Mouse (Mus musculus) erythroblast, embryonic 14.5 days (primary cell): ENCODE data around the gene C4bp. TPM values are rescaled to one million over a fixed set of nuclear protein-coding genes. Genes with fewer than 3 reads are reported as not detected.

Experiments
- H3K27me3 ChIP-seq: 2 replicates; pipeline ENCODE4 v1.6.1; 2012; ENCODE audit warnings: inconsistent platforms; ENCODE audit not compliant: control insufficient read depth
- H3K36me3 ChIP-seq: 2 replicates; pipeline ENCODE4 v1.6.1; 2012; ENCODE audit warnings: mild to moderate bottlenecking, inconsistent platforms; ENCODE audit not compliant: control insufficient read depth
- H3K4me1 ChIP-seq: 2 replicates; pipeline ENCODE4 v1.6.1; 2012; ENCODE audit warnings: inconsistent platforms; ENCODE audit not compliant: control insufficient read depth
- H3K4me3 ChIP-seq: replicated peaks from 2 replicates; pipeline ENCODE3; 2012; ENCODE audit warnings: moderate library complexity, mild to moderate bottlenecking, inconsistent platforms
- H3K9me3 ChIP-seq: 2 replicates; pipeline ENCODE4 v1.6.1; 2012; ENCODE audit warnings: low read length, inconsistent platforms, mixed read lengths; ENCODE audit not compliant: control insufficient read depth
- GATA1 ChIP-seq: IDR thresholded peaks from 2 replicates; pipeline ENCODE4 v1.6.1; 2012; ENCODE audit warnings: low read length, inconsistent platforms, mixed read lengths
- TAL1 ChIP-seq: IDR thresholded peaks from 3 replicates; pipeline ENCODE4 v1.6.1; 2012; ENCODE audit warnings: low read length, inconsistent platforms, mixed read lengths
- polyA plus RNA-seq: library from polyadenylated mRNA; stranded (reverse); fragments of >175 nt; gene quantifications from 2 replicates; pipeline ENCODE4 v1.2.3, GENCODE M21; 2012

The C4bp gene
- polyA plus RNA-seq = not detected in 2 replicates

DNA sequence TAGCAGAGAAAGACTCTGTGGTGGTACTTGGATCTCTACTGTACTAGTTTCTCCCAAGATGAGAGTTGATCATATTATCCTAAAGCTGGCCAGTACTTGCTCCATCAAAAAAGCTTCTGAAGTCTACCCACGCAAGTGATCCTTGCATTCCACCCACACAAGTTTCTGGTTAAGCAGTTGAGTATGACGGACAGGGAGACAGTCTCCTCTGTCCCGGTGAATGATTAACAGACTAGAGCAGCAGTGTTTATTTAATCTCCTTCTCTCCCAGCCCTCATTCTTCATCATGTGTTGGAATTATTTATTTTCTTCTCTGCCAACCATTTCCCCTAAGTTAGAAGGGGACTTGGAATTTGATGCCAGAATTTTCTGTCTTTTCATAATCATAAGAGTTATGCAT lies at the start of gene C4bp:
Gene C4bp (minus strand): TSS at position 179 of the 400 bp plus-strand sequence.
- H3K4me3 ChIP-seq = no peak within 1 kb of the TSS
- H3K4me1 ChIP-seq = no peaks in the 10 kb centered on the region
- H3K36me3 ChIP-seq = no peaks in the 10 kb centered on the region
- TF ChIP-seq TAL1 = no peak
- no peak for TF ChIP-seq GATA1
- H3K9me3 ChIP-seq = no peaks in the 10 kb centered on the region
- H3K27me3 ChIP-seq = no peaks in the 10 kb centered on the region

DNA sequence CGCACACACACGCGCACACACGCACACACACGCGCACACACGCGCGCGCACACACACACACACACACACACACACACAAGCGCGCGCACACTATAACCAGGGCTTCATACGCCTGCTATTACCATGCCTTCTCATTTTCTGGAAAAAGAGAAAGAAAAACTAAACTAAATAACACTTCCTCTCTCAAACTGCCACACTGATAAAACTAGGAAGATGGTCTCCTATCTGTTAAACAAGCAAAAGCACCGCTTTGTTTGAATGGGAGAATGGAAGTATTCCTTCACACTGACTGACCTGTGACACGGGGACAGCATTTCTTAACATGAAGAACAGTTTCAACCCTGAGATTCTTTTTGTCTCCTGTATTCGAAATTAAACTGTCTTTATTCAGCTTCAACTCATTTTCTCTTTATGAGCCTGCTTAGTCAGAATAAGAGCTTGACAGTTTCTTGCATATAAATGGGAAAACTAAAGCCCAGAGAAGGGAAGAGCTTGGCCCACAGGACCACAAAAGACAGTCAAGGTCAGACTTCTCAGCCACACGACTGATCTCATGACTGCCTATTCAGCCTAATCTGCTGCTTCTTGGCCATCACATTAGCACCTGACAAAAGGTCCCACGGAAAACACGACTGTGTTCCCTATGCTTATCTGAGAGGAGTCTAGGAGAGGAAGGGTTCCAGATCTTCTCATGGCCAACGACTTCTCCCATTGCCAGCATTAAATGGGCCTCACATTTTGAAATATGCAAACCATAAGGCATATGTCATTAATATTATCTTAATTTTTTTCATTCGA lies 49.0 kb upstream of the C4bp start:
- Histone ChIP-seq H3K9me3 (no peaks in the 10 kb centered on the region), H3K4me3 (no peak overlapping the region), H3K36me3 (peaks cover 91% of the 10 kb centered on the region), H3K27me3 (no peaks in the 10 kb centered on the region), H3K4me1 (peaks cover 36% of the 10 kb centered on the region)
- no peak for TF ChIP-seq TAL1
- no peak for TF ChIP-seq GATA1

DNA sequence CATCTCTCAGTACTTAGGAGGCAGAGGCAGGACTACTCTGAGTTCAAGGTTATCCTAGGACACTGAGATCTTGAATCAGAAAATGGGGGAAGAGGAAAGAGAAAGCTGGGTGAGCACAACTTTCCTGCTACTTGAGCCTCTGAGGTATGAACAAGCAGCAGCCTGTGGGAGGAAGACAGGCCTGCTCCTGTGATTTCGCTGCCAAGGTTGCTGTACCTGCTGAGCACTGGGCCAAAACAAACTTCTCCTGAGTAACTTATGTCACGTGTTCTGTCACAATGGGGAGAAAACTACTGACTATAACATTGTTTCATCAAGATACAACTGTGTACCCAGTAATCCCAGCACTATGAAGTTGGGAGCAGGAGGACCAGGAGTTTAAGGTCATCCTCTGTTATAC lies 42.2 kb upstream of the C4bp start:
- H3K27me3 ChIP-seq = no peaks in the 10 kb centered on the region
- no peaks in the 10 kb centered on the region for H3K9me3 ChIP-seq
- no peak overlapping the region for H3K4me3 ChIP-seq
- TF ChIP-seq GATA1 = no peak
- TF ChIP-seq TAL1 = no peak
- H3K4me1 ChIP-seq = peaks cover 19% of the 10 kb centered on the region
- peaks cover 100% of the 10 kb centered on the region for H3K36me3 ChIP-seq

DNA sequence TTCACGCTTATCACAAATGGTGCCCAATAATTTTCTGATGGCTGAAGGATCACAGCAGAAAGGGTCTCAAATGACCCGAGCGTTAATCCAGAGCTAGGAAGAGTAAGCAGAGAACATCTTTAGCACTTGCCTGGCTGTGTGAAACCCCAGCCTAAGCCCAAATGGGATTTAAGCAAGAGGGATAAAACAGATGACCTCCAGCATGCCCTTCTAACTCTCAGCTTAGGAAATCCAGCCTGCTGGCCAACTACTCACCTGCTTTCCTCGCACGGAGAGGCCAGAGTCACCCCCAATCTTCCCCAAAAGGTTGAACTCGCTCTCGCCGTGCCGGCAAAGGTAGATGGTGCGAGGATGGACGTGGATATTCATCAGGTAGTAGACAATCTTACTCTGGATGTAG lies 40.5 kb upstream of the C4bp start:
- Histone ChIP-seq H3K4me1 (peaks cover 19% of the 10 kb centered on the region), H3K9me3 (no peaks in the 10 kb centered on the region), H3K27me3 (no peaks in the 10 kb centered on the region), H3K4me3 (no peak overlapping the region), H3K36me3 (peaks cover 100% of the 10 kb centered on the region)
- no peak for TF ChIP-seq GATA1
- TF ChIP-seq TAL1 = no peak

DNA sequence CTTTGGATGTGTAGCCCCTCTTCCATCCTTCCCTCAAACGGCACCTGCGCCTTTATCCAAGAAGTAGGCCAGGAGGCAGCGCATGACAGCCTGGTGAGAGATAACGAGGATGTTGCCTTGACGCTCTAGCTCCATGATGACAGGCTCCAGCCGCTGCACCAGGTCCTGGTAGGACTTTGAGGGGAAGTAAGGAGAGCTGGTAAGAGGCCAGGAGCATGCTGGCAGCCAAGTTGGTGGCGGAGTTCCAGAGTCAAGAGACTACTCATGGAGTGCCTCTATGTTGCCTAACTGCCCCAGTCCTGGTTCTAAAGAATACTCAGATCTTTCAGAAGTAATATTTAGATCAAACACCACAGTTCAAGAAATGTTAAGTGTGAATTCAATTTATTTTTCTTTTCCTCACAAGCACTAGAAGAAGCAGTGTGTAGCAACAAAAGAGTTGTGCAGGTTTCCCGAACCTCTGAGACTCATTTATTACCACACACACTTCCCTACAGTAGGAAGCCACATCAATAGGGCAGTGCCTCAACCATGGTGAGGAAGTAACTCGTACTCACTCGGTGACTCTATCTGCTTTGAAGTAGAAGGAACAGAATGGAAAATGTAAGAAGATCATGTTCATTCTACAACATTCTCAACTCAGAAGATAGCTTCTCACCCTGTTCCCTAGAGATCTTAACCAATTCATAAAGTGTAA lies 38.7 kb upstream of the C4bp start:
- TF ChIP-seq GATA1 (no peak), TAL1 (no peak)
- no peaks in the 10 kb centered on the region for H3K9me3 ChIP-seq
- peaks cover 100% of the 10 kb centered on the region for H3K36me3 ChIP-seq
- H3K27me3 ChIP-seq = no peaks in the 10 kb centered on the region
- peaks cover 15% of the 10 kb centered on the region for H3K4me1 ChIP-seq
- H3K4me3 ChIP-seq = no peak overlapping the region

DNA sequence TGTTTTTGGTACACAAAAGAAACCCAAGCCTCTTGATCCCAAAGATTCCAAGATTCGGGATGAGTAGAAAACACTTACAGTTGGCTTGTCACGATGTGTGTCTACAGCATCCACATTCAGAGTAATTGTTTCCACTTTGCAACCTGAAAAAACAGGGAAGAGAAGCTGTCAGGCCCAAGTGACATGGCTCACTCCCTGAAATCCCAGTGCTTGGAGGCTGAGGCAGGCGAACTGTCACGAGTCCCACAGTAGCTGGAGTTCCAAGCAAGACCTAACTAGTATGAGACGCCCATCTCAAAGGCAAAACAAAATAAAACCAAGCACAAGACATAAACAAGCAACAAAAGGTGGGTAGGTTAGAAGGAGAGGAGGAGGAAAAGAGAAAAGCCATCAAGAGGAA lies 37.2 kb upstream of the C4bp start:
- H3K4me3 ChIP-seq = no peak overlapping the region
- peaks cover 2% of the 10 kb centered on the region; the same call in 1 of the 2 replicates for H3K4me1 ChIP-seq
- H3K27me3 ChIP-seq = no peaks in the 10 kb centered on the region
- no peaks in the 10 kb centered on the region for H3K9me3 ChIP-seq
- TF ChIP-seq GATA1 (no peak), TAL1 (no peak)
- H3K36me3 ChIP-seq = peaks cover 96% of the 10 kb centered on the region

DNA sequence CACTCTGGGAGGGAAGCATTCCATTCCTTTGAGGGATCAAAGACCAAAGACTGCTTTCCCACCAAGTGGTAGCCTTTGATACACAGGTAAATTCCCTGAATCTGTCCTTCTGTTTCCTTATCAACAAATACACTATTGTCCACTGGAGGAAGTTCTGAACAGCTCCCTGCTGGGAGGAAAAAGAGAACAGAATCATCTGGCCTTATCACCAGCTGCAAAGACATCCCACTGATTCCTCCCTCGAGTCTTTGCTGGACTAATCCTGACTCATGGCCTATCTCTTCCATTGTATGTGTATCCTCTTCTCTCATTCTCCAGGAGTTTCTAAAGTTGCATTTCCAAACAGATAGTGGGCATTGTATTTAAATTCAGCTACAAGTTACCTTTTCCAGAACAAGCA lies 22.5 kb upstream of the C4bp start:
- no peak for TF ChIP-seq TAL1
- TF ChIP-seq GATA1 = no peak
- Histone ChIP-seq H3K4me1 (peaks cover 2% of the 10 kb centered on the region), H3K36me3 (peaks cover 5% of the 10 kb centered on the region), H3K4me3 (no peak overlapping the region), H3K27me3 (no peaks in the 10 kb centered on the region), H3K9me3 (no peaks in the 10 kb centered on the region)

DNA sequence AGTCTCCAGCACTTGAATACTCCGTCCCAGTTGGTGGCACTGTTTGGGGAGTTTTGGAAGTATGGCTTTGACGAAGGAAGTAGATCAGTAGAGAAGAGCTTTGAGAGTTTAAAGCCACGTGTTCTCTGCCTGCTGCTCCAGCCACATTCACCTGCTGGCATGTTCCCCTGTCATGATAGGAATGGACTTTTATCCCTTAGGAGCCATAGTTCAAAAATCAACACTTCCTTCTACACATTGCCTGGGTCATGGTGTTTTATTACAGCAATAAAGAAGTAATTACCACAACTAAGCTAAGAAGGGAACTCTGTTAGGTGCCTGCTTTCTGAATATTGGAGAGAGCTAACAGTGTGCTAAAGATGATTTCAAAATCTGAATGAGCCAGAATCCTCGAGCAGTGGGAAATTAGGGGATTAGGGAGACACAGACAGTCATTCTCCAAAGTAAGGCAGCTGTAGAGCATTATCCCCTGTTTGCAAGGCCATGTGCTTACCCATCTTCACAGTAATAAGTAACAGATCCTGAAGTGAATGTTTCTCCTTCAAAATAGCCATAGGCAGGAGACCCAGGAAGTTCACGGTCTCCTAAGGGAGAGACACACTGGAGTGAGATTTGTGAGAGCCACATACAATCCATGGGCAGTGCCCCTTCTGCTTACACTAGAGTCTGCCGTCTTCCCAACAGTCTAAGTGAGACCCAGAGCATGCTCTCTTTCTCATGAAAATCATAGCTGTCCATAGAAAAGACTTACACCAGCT lies 20.4 kb upstream of the C4bp start:
- Histone ChIP-seq H3K27me3 (no peaks in the 10 kb centered on the region), H3K9me3 (no peaks in the 10 kb centered on the region), H3K4me3 (no peak overlapping the region), H3K4me1 (peaks cover 2% of the 10 kb centered on the region), H3K36me3 (no peaks in the 10 kb centered on the region)
- TF ChIP-seq GATA1 (no peak), TAL1 (no peak)

DNA sequence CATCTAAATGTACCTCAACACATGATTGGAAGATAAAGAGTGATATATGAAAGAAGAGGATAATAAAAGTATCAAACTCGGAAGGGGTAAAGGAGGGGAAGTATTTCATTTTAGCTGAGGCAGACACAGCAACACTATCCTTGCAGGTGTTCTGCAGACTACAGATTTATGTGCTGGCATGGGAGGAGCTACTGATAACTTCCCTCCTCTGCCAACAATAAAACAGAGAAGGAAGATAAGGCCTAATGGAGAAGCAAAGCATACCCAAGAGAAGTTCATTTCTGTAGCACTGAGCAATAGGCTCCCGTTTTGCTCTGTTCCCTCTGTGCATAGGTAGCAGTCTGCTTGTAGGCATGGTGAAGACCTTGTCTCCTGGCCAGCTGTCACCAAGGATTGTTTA lies 19.6 kb upstream of the C4bp start:
- Histone ChIP-seq H3K4me1 (peaks cover 2% of the 10 kb centered on the region), H3K27me3 (no peaks in the 10 kb centered on the region), H3K9me3 (no peaks in the 10 kb centered on the region), H3K4me3 (no peak overlapping the region), H3K36me3 (no peaks in the 10 kb centered on the region)
- TF ChIP-seq GATA1 (no peak), TAL1 (no peak)
